Mouse (Mus musculus) hindbrain, embryonic 15.5 days (tissue): ENCODE measurements around the gene Dgkk. TPM values are rescaled to one million over a fixed set of nuclear protein-coding genes. Genes with fewer than 3 reads are reported as not detected.
"Not testable (repeated sequence)": the region's sequence is repeated elsewhere in the genome, so short reads cannot be mapped to it uniquely, and the experiment has no call there.

Experiments used
- ATAC-seq: fragments of 200-750 bp; cut with Nextera tagmentation; 2 replicates; pipeline ENCODE4 v1.8.0; 2017; ENCODE audit warnings: low read depth, moderate number of reproducible peaks, moderate TSS enrichment; ENCODE audit not compliant: low FRiP score
- H3K27ac ChIP-seq: fragments of 300-500 bp; sonication (generic); replicated peaks from 2 replicates; pipeline ENCODE4 v1.5.1; 2015; ENCODE audit warnings: mild to moderate bottlenecking, inconsistent platforms
- H3K27me3 ChIP-seq: fragments of 300-500 bp; sonication (generic); 2 replicates; pipeline ENCODE4 v1.6.1; 2015; ENCODE audit warnings: control low read depth, inconsistent platforms
- H3K36me3 ChIP-seq: fragments of 300-500 bp; sonication (generic); 2 replicates; pipeline ENCODE4 v1.6.1; 2015; ENCODE audit warnings: control low read depth, inconsistent platforms
- H3K4me1 ChIP-seq: fragments of 300-500 bp; sonication (generic); replicated peaks from 2 replicates; pipeline ENCODE4 v1.6.1; 2015; ENCODE audit warnings: control low read depth, inconsistent platforms
- H3K4me2 ChIP-seq: fragments of 300-500 bp; sonication (generic); 2 replicates; pipeline ENCODE4 v1.6.1; 2015; ENCODE audit warnings: moderate library complexity, mild to moderate bottlenecking, inconsistent platforms
- H3K4me3 ChIP-seq: fragments of 300-500 bp; sonication (generic); 2 replicates; pipeline ENCODE4 v1.5.1; 2015; ENCODE audit warnings: mild to moderate bottlenecking, inconsistent platforms
- H3K9ac ChIP-seq: fragments of 300-500 bp; sonication (generic); 2 replicates; pipeline ENCODE4 v1.6.1; 2015; ENCODE audit warnings: inconsistent platforms
- H3K9me3 ChIP-seq: fragments of 300-500 bp; sonication (generic); 2 replicates; pipeline ENCODE4 v1.6.1; 2016; ENCODE audit warnings: control low read depth, inconsistent platforms
- WGBS: fragments of 180-500 bp; shearing (Covaris S2); methylation state at CpG from one replicate; pipeline ENCODE4 v1.1.7; 2015; 5-methylcytosine and 5-hydroxymethylcytosine counted together
- polyA plus RNA-seq: library from polyadenylated mRNA; unstranded; fragments of >200 nt; fragmentation: Nextera tagmentation; extraction: Ambion mirVana; gene quantifications from 2 replicates; pipeline ENCODE4 v1.2.1, GENCODE M21; 2015

The Dgkk gene
- 2.7 and 2.9 TPM in 2 replicates for polyA plus RNA-seq

DNA sequence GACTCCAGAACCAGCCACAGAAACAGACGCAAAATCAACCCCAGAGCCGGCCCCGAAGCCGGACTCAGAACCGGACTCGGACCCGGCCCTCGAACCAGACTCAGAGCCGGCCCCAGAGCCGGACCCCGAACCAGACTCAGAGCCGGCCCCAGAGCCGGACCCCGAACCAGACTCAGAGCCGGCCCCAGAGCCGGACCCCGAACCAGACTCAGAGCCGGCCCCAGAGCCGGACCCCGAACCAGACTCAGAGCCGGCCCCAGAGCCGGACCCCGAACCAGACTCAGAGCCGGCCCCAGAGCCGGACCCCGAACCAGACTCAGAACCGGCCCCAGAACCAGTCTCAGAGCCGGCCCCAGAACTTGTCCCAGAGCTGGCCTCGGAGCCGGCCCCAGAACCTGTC, at the start of gene Dgkk:
Dgkk (plus strand) TSS at position 301 of the 400 bp plus-strand sequence.
- H3K27me3 ChIP-seq, ATAC-seq, H3K27ac ChIP-seq, H3K4me1 ChIP-seq, H3K36me3 ChIP-seq, H3K9ac ChIP-seq, H3K9me3 ChIP-seq: not testable (repeated sequence)
- Histone ChIP-seq H3K4me3 (peak within 1 kb of the TSS; percentile 43), H3K4me2 (peak within 1 kb of the TSS; percentile 67)
- 35% methylated on average over 19 of the region's 30 CpGs for WGBS

DNA sequence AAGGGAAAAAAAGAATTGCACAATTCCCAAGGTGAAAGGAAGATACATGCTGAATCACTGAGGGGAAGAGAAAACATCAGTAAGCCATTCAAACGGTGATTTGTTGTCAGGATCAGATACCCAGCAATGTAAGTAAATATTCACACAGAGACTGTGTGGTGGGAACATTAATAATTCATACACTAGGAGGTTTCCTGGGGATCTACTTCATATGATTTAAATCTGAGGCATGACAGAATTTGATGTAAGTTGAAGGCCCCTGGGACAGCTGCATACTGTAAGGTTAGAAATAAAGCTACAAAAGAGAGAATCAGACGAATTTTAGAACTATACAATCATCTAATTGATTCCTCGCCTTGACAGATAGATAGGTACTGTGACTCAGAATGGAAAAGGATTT, 45.1 kb upstream of the Dgkk start:
- WGBS: 39% methylated on average over 3 of the region's 3 CpGs
- no peaks in the 10 kb centered on the region for H3K36me3 ChIP-seq
- ATAC-seq: no peak

GRCm38 (mm10) chrX:6750714-6751113, 28.4 kb upstream of the Dgkk start:
- Histone ChIP-seq H3K36me3 (no peaks in the 10 kb centered on the region), H3K9me3 (no peaks in the 10 kb centered on the region), H3K27ac (no peak overlapping the region), H3K4me3 (no peak overlapping the region), H3K27me3 (no peaks in the 10 kb centered on the region), H3K4me2 (no peak overlapping the region), H3K9ac (no peak overlapping the region), H3K4me1 (no peaks in the 10 kb centered on the region)
- no peak for ATAC-seq
- 67% methylated on average over 1 of the region's 1 CpGs for WGBS

More for the DNA sequence above, 45.1 kb upstream of the Dgkk start:
- no peak overlapping the region for H3K27ac ChIP-seq
- H3K4me2 ChIP-seq: no peak overlapping the region
- no peak overlapping the region for H3K4me3 ChIP-seq
- H3K27me3 ChIP-seq: no peaks in the 10 kb centered on the region
- no peaks in the 10 kb centered on the region for H3K4me1 ChIP-seq
- no peaks in the 10 kb centered on the region for H3K9me3 ChIP-seq
- no peak overlapping the region for H3K9ac ChIP-seq

GRCm38 (mm10) chrX:6751549-6752047, 27.5 kb upstream of the Dgkk start:
- WGBS: 34% methylated on average over 6 of the region's 6 CpGs
- Histone ChIP-seq H3K36me3 (no peaks in the 10 kb centered on the region), H3K27ac (no peak overlapping the region), H3K4me1 (no peaks in the 10 kb centered on the region), H3K27me3 (no peaks in the 10 kb centered on the region), H3K9me3 (no peaks in the 10 kb centered on the region), H3K4me2 (no peak overlapping the region), H3K9ac (no peak overlapping the region), H3K4me3 (no peak overlapping the region)
- peak; percentile 51; the same call in 1 of the 2 replicates for ATAC-seq

DNA sequence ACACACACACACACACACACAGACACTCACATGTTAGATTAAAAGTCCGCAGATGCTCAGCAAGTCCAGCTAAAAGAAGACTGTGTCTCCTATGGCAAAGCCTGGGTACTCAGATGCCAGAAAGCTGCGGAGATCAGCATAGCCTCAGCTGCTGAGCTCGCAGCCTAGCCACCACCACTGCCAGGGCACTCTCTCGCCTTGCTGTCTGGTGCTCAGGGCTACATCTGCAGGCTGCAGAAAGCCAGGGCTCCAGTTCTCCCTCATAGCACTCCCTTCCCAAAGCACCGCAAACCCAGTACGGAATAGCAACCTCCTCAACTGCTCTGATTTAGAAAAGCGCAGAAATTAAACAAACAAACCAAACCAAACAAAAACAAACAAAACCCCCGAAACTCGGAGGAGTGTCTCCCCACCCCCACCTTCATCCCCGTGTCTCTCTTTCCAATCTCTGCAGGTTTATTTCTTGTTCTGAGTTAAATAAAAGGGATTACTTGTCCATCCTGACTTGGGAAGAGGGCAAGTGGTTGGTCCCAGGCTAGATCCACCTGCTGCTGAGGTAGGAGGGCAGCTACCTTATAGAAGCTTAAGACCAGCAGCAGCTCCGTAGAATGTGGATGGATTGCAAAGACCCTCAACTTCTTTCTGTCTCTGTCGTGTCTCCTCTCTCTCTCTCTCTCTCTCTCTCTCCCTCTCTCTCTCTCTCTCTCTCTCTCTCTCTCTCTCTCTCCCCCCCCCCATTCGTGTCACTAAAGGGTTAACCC, 1.4 kb upstream of the Dgkk start:
- no peaks in the 10 kb centered on the region for H3K36me3 ChIP-seq
- no peak overlapping the region for H3K9ac ChIP-seq
- peak overlapping the region; percentile 43 for H3K4me3 ChIP-seq
- no peak overlapping the region for H3K27ac ChIP-seq
- WGBS: 14% methylated on average over 13 of the region's 13 CpGs
- ATAC-seq: peak; percentile 74; the same call in 1 of the 2 replicates
- peak overlapping the region; percentile 67 for H3K4me2 ChIP-seq
- 0 out of 2 replicates have a peak, but pooled peaks cover 4% of the 10 kb centered on the region for H3K27me3 ChIP-seq
- no peaks in the 10 kb centered on the region for H3K9me3 ChIP-seq
- 0 out of 2 replicates have a peak, but pooled peaks cover 7% of the 10 kb centered on the region for H3K4me1 ChIP-seq

DNA sequence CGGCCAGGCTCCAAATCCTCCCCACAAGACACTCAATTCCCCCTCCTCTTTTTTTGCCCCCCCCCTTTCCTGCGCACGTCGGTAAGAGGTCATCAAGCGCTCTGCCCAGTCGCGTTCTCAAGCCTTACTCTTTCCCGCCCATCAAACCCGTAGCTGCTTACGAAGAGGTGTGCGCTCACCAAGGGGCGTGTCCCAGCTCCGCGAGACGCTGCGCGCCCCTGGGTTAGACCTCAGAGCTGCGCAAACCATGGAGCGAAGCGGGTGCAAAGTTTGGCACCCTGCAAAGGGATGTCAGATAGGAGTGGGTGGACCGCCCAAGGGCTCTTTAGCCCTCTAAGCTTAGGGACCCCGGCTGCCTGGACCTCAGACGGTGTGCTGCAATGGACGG, 862 bp upstream of the Dgkk start:
- H3K4me2 ChIP-seq: peak overlapping the region; percentile 67
- H3K9me3 ChIP-seq: no peaks in the 10 kb centered on the region
- no peak overlapping the region for H3K27ac ChIP-seq
- ATAC-seq: peak; percentile 92
- H3K9ac ChIP-seq: no peak overlapping the region
- H3K4me3 ChIP-seq: peak overlapping the region; percentile 43
- no peaks in the 10 kb centered on the region for H3K36me3 ChIP-seq
- 0 out of 2 replicates have a peak, but pooled peaks cover 7% of the 10 kb centered on the region for H3K4me1 ChIP-seq
- H3K27me3 ChIP-seq: 0 out of 2 replicates have a peak, but pooled peaks cover 4% of the 10 kb centered on the region
- WGBS: 14% methylated on average over 19 of the region's 24 CpGs

- 0 out of 2 replicates have a peak, but pooled peaks have one; percentile 51 for ATAC-seq
- H3K4me3 ChIP-seq: peak overlapping the region; percentile 31
- H3K27me3 ChIP-seq: 0 out of 2 replicates have a peak, but pooled peaks cover 4% of the 10 kb centered on the region
- no peaks in the 10 kb centered on the region for H3K9me3 ChIP-seq
- peak overlapping the region; percentile 51 for H3K4me2 ChIP-seq
- no peak overlapping the region for H3K9ac ChIP-seq
- H3K4me1 ChIP-seq: 0 out of 2 replicates have a peak, but pooled peaks cover 7% of the 10 kb centered on the region
- H3K36me3 ChIP-seq: no peaks in the 10 kb centered on the region
- H3K27ac ChIP-seq: no peak overlapping the region
- 21% methylated on average over 16 of the region's 16 CpGs for WGBS
Observed at GRCm38 (mm10) chrX:6779969-6780539, 948 bp downstream of the Dgkk start.

GRCm38 (mm10) chrX:6832553-6832952, 53.4 kb downstream of the Dgkk start:
- ATAC-seq: no peak
- no peaks in the 10 kb centered on the region for H3K27me3 ChIP-seq
- H3K9me3 ChIP-seq: no peaks in the 10 kb centered on the region
- no peaks in the 10 kb centered on the region for H3K4me1 ChIP-seq
- H3K4me2 ChIP-seq: no peak overlapping the region
- no peak overlapping the region for H3K27ac ChIP-seq
- H3K36me3 ChIP-seq: no peaks in the 10 kb centered on the region
- no peak overlapping the region for H3K9ac ChIP-seq
- 49% methylated on average over 2 of the region's 2 CpGs for WGBS
- H3K4me3 ChIP-seq: no peak overlapping the region

GRCm38 (mm10) chrX:6853466-6853865, 74.4 kb downstream of the Dgkk start:
- 69% methylated on average over 3 of the region's 3 CpGs for WGBS
- H3K4me1 ChIP-seq: no peaks in the 10 kb centered on the region

GRCm38 (mm10) chrX:6854136-6854535, 75.0 kb downstream of the Dgkk start:
- 89% methylated on average over 5 of the region's 5 CpGs for WGBS
- ATAC-seq: no peak
- Histone ChIP-seq H3K36me3 (no peaks in the 10 kb centered on the region), H3K4me2 (no peak overlapping the region), H3K27ac (no peak overlapping the region), H3K27me3 (no peaks in the 10 kb centered on the region), H3K9ac (no peak overlapping the region), H3K4me1 (no peaks in the 10 kb centered on the region), H3K4me3 (no peak overlapping the region), H3K9me3 (no peaks in the 10 kb centered on the region)

More at GRCm38 (mm10) chrX:6853466-6853865, 74.4 kb downstream of the Dgkk start:
- Histone ChIP-seq H3K9ac (no peak overlapping the region), H3K4me3 (no peak overlapping the region), H3K27ac (no peak overlapping the region), H3K36me3 (no peaks in the 10 kb centered on the region), H3K9me3 (no peaks in the 10 kb centered on the region), H3K4me2 (no peak overlapping the region), H3K27me3 (no peaks in the 10 kb centered on the region)
- ATAC-seq: no peak

GRCm38 (mm10) chrX:6893933-6894332, 114.8 kb downstream of the Dgkk start:
- H3K9me3 ChIP-seq: no peaks in the 10 kb centered on the region
- no peak overlapping the region for H3K9ac ChIP-seq
- H3K27ac ChIP-seq: no peak overlapping the region
- H3K4me1 ChIP-seq: no peaks in the 10 kb centered on the region
- no peak overlapping the region for H3K4me2 ChIP-seq
- no peak overlapping the region for H3K4me3 ChIP-seq
- no peak for ATAC-seq
- 25% methylated on average over 5 of the region's 5 CpGs for WGBS
- H3K36me3 ChIP-seq: no peaks in the 10 kb centered on the region
- H3K27me3 ChIP-seq: no peaks in the 10 kb centered on the region

DNA sequence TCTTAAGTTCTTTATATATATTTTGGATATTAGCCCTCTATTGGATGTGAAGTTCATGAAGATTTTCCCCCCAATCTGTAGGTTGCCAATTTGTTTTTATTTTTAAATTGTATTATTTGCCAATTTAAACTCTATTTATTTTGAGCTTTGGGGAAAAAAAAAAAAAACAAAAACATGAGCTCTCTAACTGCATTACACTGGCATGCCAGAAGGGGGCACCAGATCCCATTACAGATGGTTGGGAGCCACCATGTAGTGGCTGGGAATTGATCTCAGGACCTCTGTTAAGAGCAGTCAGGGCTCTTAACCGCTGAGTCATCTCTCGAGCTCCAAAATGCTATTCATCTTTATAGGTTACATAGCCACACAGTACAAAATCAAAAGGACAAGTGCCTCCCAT, 131.9 kb downstream of the Dgkk start:
- H3K9ac ChIP-seq: no peak overlapping the region
- H3K27ac ChIP-seq: no peak overlapping the region
- H3K27me3 ChIP-seq: no peaks in the 10 kb centered on the region
- H3K9me3 ChIP-seq: no peaks in the 10 kb centered on the region
- no peaks in the 10 kb centered on the region for H3K36me3 ChIP-seq
- H3K4me2 ChIP-seq: no peak overlapping the region
- no peak overlapping the region for H3K4me3 ChIP-seq
- WGBS: 92% methylated on average over 2 of the region's 2 CpGs
- ATAC-seq: no peak
- no peaks in the 10 kb centered on the region for H3K4me1 ChIP-seq
